Mouse (Mus musculus): Measurements from ENCODE around the gene Spsb4. TPM values are rescaled to one million over a fixed set of nuclear protein-coding genes. Genes with fewer than 3 reads are reported as not detected.
A peak's percentile ranks its signal among the peaks of the same experiment; 100 is the strongest.

The Spsb4 gene
- polyA plus RNA-seq, 1 experiment, result 0.01 TPM

GRCm38 (mm10) chr9:97019686-97020085, 1.0 kb upstream of the Spsb4 start:
- H3K4me1 ChIP-seq (ENCODE audit: control insufficient read depth), result no peaks in the 10 kb centered on the region
- H3K9me3 ChIP-seq (ENCODE audit: control insufficient read depth, low read length), result no peaks in the 10 kb centered on the region
- peaks cover 46% of the 10 kb centered on the region for H3K27me3 ChIP-seq (ENCODE audit: control insufficient read depth)
- H3K4me3 ChIP-seq (replicated peaks), result no peak overlapping the region
- TF ChIP-seq GATA1 (IDR thresholded peaks at IDR 0.05; ENCODE audit: low read length) (no peak), TAL1 (IDR thresholded peaks at IDR 0.05; ENCODE audit: low read length) (no peak)
- H3K36me3 ChIP-seq (ENCODE audit: control insufficient read depth), result no peaks in the 10 kb centered on the region

GRCm38 (mm10) chr9:97019231-97019630, 588 bp upstream of the Spsb4 start:
- TF ChIP-seq TAL1 (IDR thresholded peaks at IDR 0.05; ENCODE audit: low read length) (no peak), GATA1 (IDR thresholded peaks at IDR 0.05; ENCODE audit: low read length) (no peak)
- Histone ChIP-seq H3K36me3 (ENCODE audit: control insufficient read depth) (no peaks in the 10 kb centered on the region), H3K9me3 (ENCODE audit: control insufficient read depth, low read length) (no peaks in the 10 kb centered on the region), H3K27me3 (ENCODE audit: control insufficient read depth) (peaks cover 46% of the 10 kb centered on the region), H3K4me3 (replicated peaks) (no peak overlapping the region), H3K4me1 (ENCODE audit: control insufficient read depth) (no peaks in the 10 kb centered on the region)

GRCm38 (mm10) chr9:97017811-97018641, 617 bp downstream of the Spsb4 start:
- Histone ChIP-seq H3K36me3 (ENCODE audit: control insufficient read depth) (no peaks in the 10 kb centered on the region), H3K27me3 (ENCODE audit: control insufficient read depth) (peaks cover 46% of the 10 kb centered on the region), H3K9me3 (ENCODE audit: control insufficient read depth, low read length) (no peaks in the 10 kb centered on the region), H3K4me1 (ENCODE audit: control insufficient read depth) (no peaks in the 10 kb centered on the region), H3K4me3 (replicated peaks) (peak overlapping the region; percentile 46)
- TF ChIP-seq GATA1 (IDR thresholded peaks at IDR 0.05; ENCODE audit: low read length) (no peak), TAL1 (IDR thresholded peaks at IDR 0.05; ENCODE audit: low read length) (no peak)

- Histone ChIP-seq H3K4me1 (ENCODE audit: control insufficient read depth) (no peaks in the 10 kb centered on the region), H3K27me3 (ENCODE audit: control insufficient read depth) (peaks cover 46% of the 10 kb centered on the region), H3K9me3 (ENCODE audit: control insufficient read depth, low read length) (no peaks in the 10 kb centered on the region), H3K4me3 (replicated peaks) (peak overlapping the region; percentile 46), H3K36me3 (ENCODE audit: control insufficient read depth) (no peaks in the 10 kb centered on the region)
- no peak for TF ChIP-seq TAL1 (IDR thresholded peaks at IDR 0.05; ENCODE audit: low read length)
- no peak for TF ChIP-seq GATA1 (IDR thresholded peaks at IDR 0.05; ENCODE audit: low read length)
Observed at GRCm38 (mm10) chr9:97017121-97017810, 1.4 kb downstream of the Spsb4 start.

DNA sequence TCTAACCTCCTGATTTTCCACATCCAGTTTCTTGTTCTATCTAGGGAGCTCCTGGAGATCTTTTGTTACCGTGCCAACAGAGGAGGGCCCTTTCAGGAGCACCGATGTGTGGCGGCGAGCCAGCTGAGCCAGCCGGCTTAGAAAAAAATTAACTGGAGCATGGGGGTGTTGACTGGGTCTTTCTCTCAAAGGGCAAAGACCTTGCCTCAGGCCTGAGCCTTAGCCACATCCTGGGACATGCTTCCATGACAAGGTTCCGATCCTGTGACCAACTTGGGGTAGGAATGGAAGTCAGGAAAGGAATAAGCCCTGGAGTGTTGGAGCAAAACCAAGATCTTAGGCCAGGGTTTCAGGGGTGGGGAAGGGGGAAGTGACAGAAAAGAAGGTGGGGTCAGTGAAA, 2.9 kb downstream of the Spsb4 start:
- Histone ChIP-seq H3K9me3 (ENCODE audit: control insufficient read depth, low read length) (no peaks in the 10 kb centered on the region), H3K4me1 (ENCODE audit: control insufficient read depth) (no peaks in the 10 kb centered on the region), H3K4me3 (replicated peaks) (no peak overlapping the region), H3K36me3 (ENCODE audit: control insufficient read depth) (no peaks in the 10 kb centered on the region), H3K27me3 (ENCODE audit: control insufficient read depth) (peaks cover 46% of the 10 kb centered on the region)
- TF ChIP-seq GATA1 (IDR thresholded peaks at IDR 0.05; ENCODE audit: low read length) (no peak), TAL1 (IDR thresholded peaks at IDR 0.05; ENCODE audit: low read length) (no peak)

GRCm38 (mm10) chr9:97013698-97014097, 4.9 kb downstream of the Spsb4 start:
- Histone ChIP-seq H3K36me3 (ENCODE audit: control insufficient read depth) (no peaks in the 10 kb centered on the region), H3K4me1 (ENCODE audit: control insufficient read depth) (no peaks in the 10 kb centered on the region), H3K4me3 (replicated peaks) (no peak overlapping the region), H3K27me3 (ENCODE audit: control insufficient read depth) (peaks cover 30% of the 10 kb centered on the region), H3K9me3 (ENCODE audit: control insufficient read depth, low read length) (no peaks in the 10 kb centered on the region)
- TF ChIP-seq GATA1 (IDR thresholded peaks at IDR 0.05; ENCODE audit: low read length) (no peak), TAL1 (IDR thresholded peaks at IDR 0.05; ENCODE audit: low read length) (no peak)

GRCm38 (mm10) chr9:97013153-97013552, 5.5 kb downstream of the Spsb4 start:
- TF ChIP-seq TAL1 (IDR thresholded peaks at IDR 0.05; ENCODE audit: low read length) (no peak), GATA1 (IDR thresholded peaks at IDR 0.05; ENCODE audit: low read length) (no peak)
- no peak overlapping the region for H3K4me3 ChIP-seq (replicated peaks)
- H3K9me3 ChIP-seq (ENCODE audit: control insufficient read depth, low read length), result 0 out of 2 replicates have a peak, but pooled peaks cover 2% of the 10 kb centered on the region
- H3K36me3 ChIP-seq (ENCODE audit: control insufficient read depth), result no peaks in the 10 kb centered on the region
- H3K27me3 ChIP-seq (ENCODE audit: control insufficient read depth), result peaks cover 24% of the 10 kb centered on the region
- no peaks in the 10 kb centered on the region for H3K4me1 ChIP-seq (ENCODE audit: control insufficient read depth)

- no peak overlapping the region for H3K4me3 ChIP-seq (replicated peaks)
- H3K36me3 ChIP-seq (ENCODE audit: control insufficient read depth), result no peaks in the 10 kb centered on the region
- peaks cover 9% of the 10 kb centered on the region for H3K27me3 ChIP-seq (ENCODE audit: control insufficient read depth)
- no peaks in the 10 kb centered on the region for H3K4me1 ChIP-seq (ENCODE audit: control insufficient read depth)
- TF ChIP-seq GATA1 (IDR thresholded peaks at IDR 0.05; ENCODE audit: low read length) (no peak), TAL1 (IDR thresholded peaks at IDR 0.05; ENCODE audit: low read length) (no peak)
- H3K9me3 ChIP-seq (ENCODE audit: control insufficient read depth, low read length), result 0 out of 2 replicates have a peak, but pooled peaks cover 2% of the 10 kb centered on the region
Observed at GRCm38 (mm10) chr9:97011454-97012195, 7.0 kb downstream of the Spsb4 start.

- H3K27me3 ChIP-seq (ENCODE audit: control insufficient read depth), result no peaks in the 10 kb centered on the region
- TF ChIP-seq GATA1 (IDR thresholded peaks at IDR 0.05; ENCODE audit: low read length), result no peak
- no peak for TF ChIP-seq TAL1 (IDR thresholded peaks at IDR 0.05; ENCODE audit: low read length)
- H3K36me3 ChIP-seq (ENCODE audit: control insufficient read depth), result no peaks in the 10 kb centered on the region
- no peak overlapping the region for H3K4me3 ChIP-seq (replicated peaks)
- 0 out of 2 replicates have a peak, but pooled peaks cover 2% of the 10 kb centered on the region for H3K9me3 ChIP-seq (ENCODE audit: control insufficient read depth, low read length)
- no peaks in the 10 kb centered on the region for H3K4me1 ChIP-seq (ENCODE audit: control insufficient read depth)
Observed at GRCm38 (mm10) chr9:97010447-97010846, 8.2 kb downstream of the Spsb4 start.

Data from erythroblast, embryonic 14.5 days (primary cell).